Mouse (Mus musculus): ENCODE measurements around the gene Cdr2l. TPM values are rescaled to one million over a fixed set of nuclear protein-coding genes. Genes with fewer than 3 reads are reported as not detected.

Gene Cdr2l
- polyA plus RNA-seq, 1 experiment from 2014 or later, result not detected

GRCm38 (mm10) chr11:115359293-115359692 is 22.4 kb upstream of the Cdr2l start:
- no peak overlapping the region for H3K27ac ChIP-seq
- no peaks in the 10 kb centered on the region for H3K79me2 ChIP-seq (ENCODE audit: inconsistent target)
- H3K36me3 ChIP-seq (ENCODE audit: inconsistent target), result no peaks in the 10 kb centered on the region
- 87% methylated on average over 3 of the region's 3 CpGs for WGBS (ENCODE audit: missing documents)
- no peak overlapping the region for H3K4me3 ChIP-seq (ENCODE audit: inconsistent target)

- 42% methylated on average over 6 of the region's 6 CpGs for WGBS (ENCODE audit: missing documents)
- no peaks in the 10 kb centered on the region for H3K79me2 ChIP-seq (ENCODE audit: inconsistent target)
- no peak overlapping the region for H3K27ac ChIP-seq
- H3K4me3 ChIP-seq (ENCODE audit: inconsistent target), result no peak overlapping the region
- no peaks in the 10 kb centered on the region for H3K36me3 ChIP-seq (ENCODE audit: inconsistent target)
Measured at GRCm38 (mm10) chr11:115359726-115360125, 22.0 kb upstream of the Cdr2l start.

GRCm38 (mm10) chr11:115364136-115364535 is 17.6 kb upstream of the Cdr2l start:
- WGBS (ENCODE audit: missing documents), result 97% methylated on average over 3 of the region's 3 CpGs
- H3K79me2 ChIP-seq (ENCODE audit: inconsistent target), result no peaks in the 10 kb centered on the region
- no peak overlapping the region for H3K27ac ChIP-seq
- H3K36me3 ChIP-seq (ENCODE audit: inconsistent target), result no peaks in the 10 kb centered on the region
- no peak overlapping the region for H3K4me3 ChIP-seq (ENCODE audit: inconsistent target)

GRCm38 (mm10) chr11:115366039-115366705 is 15.5 kb upstream of the Cdr2l start:
- H3K36me3 ChIP-seq (ENCODE audit: inconsistent target), result no peaks in the 10 kb centered on the region
- H3K4me3 ChIP-seq (ENCODE audit: inconsistent target), result no peak overlapping the region
- no peaks in the 10 kb centered on the region for H3K79me2 ChIP-seq (ENCODE audit: inconsistent target)
- 10% methylated on average over 7 of the region's 7 CpGs for WGBS (ENCODE audit: missing documents)
- no peak overlapping the region for H3K27ac ChIP-seq

- no peaks in the 10 kb centered on the region for H3K36me3 ChIP-seq (ENCODE audit: inconsistent target)
- no peak overlapping the region for H3K27ac ChIP-seq
- no peak overlapping the region for H3K4me3 ChIP-seq (ENCODE audit: inconsistent target)
- WGBS (ENCODE audit: missing documents), result 6% methylated on average over 28 of the region's 28 CpGs
- no peaks in the 10 kb centered on the region for H3K79me2 ChIP-seq (ENCODE audit: inconsistent target)
Measured at GRCm38 (mm10) chr11:115366706-115367394, 14.9 kb upstream of the Cdr2l start.

GRCm38 (mm10) chr11:115367395-115367944 is 14.2 kb upstream of the Cdr2l start, which contains the start of gene Hid1:
TSS of gene Hid1 (minus strand) at chr11:115367756.
- H3K79me2 ChIP-seq (ENCODE audit: inconsistent target), result no peaks in the 10 kb centered on the region
- 2% methylated on average over 39 of the region's 39 CpGs for WGBS (ENCODE audit: missing documents)
- H3K27ac ChIP-seq, result no peak within 1 kb of the TSS

GRCm38 (mm10) chr11:115370368-115370767 is 11.3 kb upstream of the Cdr2l start:
- 70% methylated on average over 7 of the region's 7 CpGs for WGBS (ENCODE audit: missing documents)
- Histone ChIP-seq H3K4me3 (ENCODE audit: inconsistent target) (no peak overlapping the region), H3K27ac (no peak overlapping the region), H3K79me2 (ENCODE audit: inconsistent target) (no peaks in the 10 kb centered on the region), H3K36me3 (ENCODE audit: inconsistent target) (no peaks in the 10 kb centered on the region)

More at GRCm38 (mm10) chr11:115367395-115367944, 14.2 kb upstream of the Cdr2l start, which contains the start of gene Hid1:
- H3K36me3 ChIP-seq (ENCODE audit: inconsistent target), result no peaks in the 10 kb centered on the region
- no peak within 1 kb of the TSS for H3K4me3 ChIP-seq (ENCODE audit: inconsistent target)

- Histone ChIP-seq H3K4me3 (ENCODE audit: inconsistent target) (no peak overlapping the region), H3K36me3 (ENCODE audit: inconsistent target) (no peaks in the 10 kb centered on the region), H3K79me2 (ENCODE audit: inconsistent target) (no peaks in the 10 kb centered on the region), H3K27ac (no peak overlapping the region)
- WGBS (ENCODE audit: missing documents), result 88% methylated on average over 8 of the region's 8 CpGs
Measured at GRCm38 (mm10) chr11:115371354-115371753, 10.4 kb upstream of the Cdr2l start.

GRCm38 (mm10) chr11:115372015-115372414 is 9.7 kb upstream of the Cdr2l start:
- WGBS (ENCODE audit: missing documents), result 73% methylated on average over 1 of the region's 1 CpGs
- H3K79me2 ChIP-seq (ENCODE audit: inconsistent target), result no peaks in the 10 kb centered on the region

GRCm38 (mm10) chr11:115372737-115373136 is 9.0 kb upstream of the Cdr2l start:
- H3K36me3 ChIP-seq (ENCODE audit: inconsistent target), result no peaks in the 10 kb centered on the region
- no peak overlapping the region for H3K4me3 ChIP-seq (ENCODE audit: inconsistent target)
- no peaks in the 10 kb centered on the region for H3K79me2 ChIP-seq (ENCODE audit: inconsistent target)
- H3K27ac ChIP-seq, result no peak overlapping the region
- 79% methylated on average over 2 of the region's 2 CpGs for WGBS (ENCODE audit: missing documents)

More at GRCm38 (mm10) chr11:115372015-115372414, 9.7 kb upstream of the Cdr2l start:
- Histone ChIP-seq H3K4me3 (ENCODE audit: inconsistent target) (no peak overlapping the region), H3K36me3 (ENCODE audit: inconsistent target) (no peaks in the 10 kb centered on the region), H3K27ac (no peak overlapping the region)

GRCm38 (mm10) chr11:115373805-115374694 is 7.7 kb upstream of the Cdr2l start:
- 3% methylated on average over 30 of the region's 30 CpGs for WGBS (ENCODE audit: missing documents)
- H3K27ac ChIP-seq, result no peak overlapping the region
- no peaks in the 10 kb centered on the region for H3K79me2 ChIP-seq (ENCODE audit: inconsistent target)
- H3K36me3 ChIP-seq (ENCODE audit: inconsistent target), result no peaks in the 10 kb centered on the region
- peak overlapping the region; percentile 0; the same call in 1 of the 2 replicates for H3K4me3 ChIP-seq (ENCODE audit: inconsistent target)

- Histone ChIP-seq H3K27ac (no peak overlapping the region), H3K79me2 (ENCODE audit: inconsistent target) (no peaks in the 10 kb centered on the region), H3K36me3 (ENCODE audit: inconsistent target) (no peaks in the 10 kb centered on the region), H3K4me3 (ENCODE audit: inconsistent target) (no peak overlapping the region)
- WGBS (ENCODE audit: missing documents), result 69% methylated on average over 12 of the region's 12 CpGs
Measured at GRCm38 (mm10) chr11:115374695-115375425, 6.9 kb upstream of the Cdr2l start.

- 53% methylated on average over 7 of the region's 7 CpGs for WGBS (ENCODE audit: missing documents)
- Histone ChIP-seq H3K27ac (no peak overlapping the region), H3K36me3 (ENCODE audit: inconsistent target) (no peaks in the 10 kb centered on the region), H3K79me2 (ENCODE audit: inconsistent target) (no peaks in the 10 kb centered on the region), H3K4me3 (ENCODE audit: inconsistent target) (no peak overlapping the region)
Measured at GRCm38 (mm10) chr11:115376722-115377121, 5.0 kb upstream of the Cdr2l start.

- Histone ChIP-seq H3K27ac (no peak overlapping the region), H3K79me2 (ENCODE audit: inconsistent target) (no peaks in the 10 kb centered on the region), H3K36me3 (ENCODE audit: inconsistent target) (no peaks in the 10 kb centered on the region), H3K4me3 (ENCODE audit: inconsistent target) (no peak overlapping the region)
- 89% methylated on average over 4 of the region's 4 CpGs for WGBS (ENCODE audit: missing documents)
Measured at GRCm38 (mm10) chr11:115377254-115377653, 4.5 kb upstream of the Cdr2l start.

Measured in macrophage (primary cell).